Mouse (Mus musculus): ENCODE measurements around the gene Sh2d3c. TPM values are rescaled to one million over a fixed set of nuclear protein-coding genes. Genes with fewer than 3 reads are reported as not detected.

Gene Sh2d3c
- polyA plus RNA-seq, 1 experiment = not detected

DNA sequence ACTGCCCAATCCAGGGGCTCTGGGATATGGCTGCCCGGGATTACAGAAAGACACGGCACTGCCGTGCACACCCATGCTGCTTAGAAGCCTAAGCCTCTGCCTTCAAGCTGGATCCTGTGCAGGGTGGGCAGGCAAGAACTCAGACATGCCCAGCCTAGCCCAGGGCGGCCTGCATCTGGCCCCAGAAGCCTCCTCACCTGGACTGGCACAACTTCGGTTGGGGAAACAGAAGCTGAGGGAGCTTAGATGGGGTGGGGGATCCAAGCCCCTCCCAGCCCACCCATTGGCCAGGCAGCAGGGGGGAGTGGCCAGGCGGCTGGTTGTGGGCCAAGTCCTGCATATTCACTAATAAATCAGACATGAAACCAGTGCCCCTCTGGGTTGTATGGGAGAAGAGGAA lies 39.1 kb upstream of the Sh2d3c start:
- Histone ChIP-seq H3K4me3 (ENCODE audit: insufficient read depth, low read depth, low read length) (no peak overlapping the region), H3K4me1 (ENCODE audit: control insufficient read depth, insufficient read depth, low read length) (peaks cover 38% of the 10 kb centered on the region), H3K27ac (ENCODE audit: insufficient read depth, low read depth, low read length) (no peak overlapping the region)
- TF ChIP-seq POLR2A (IDR thresholded peaks at IDR 0.05; ENCODE audit: insufficient read depth, low read depth, low read length) (no peak), CTCF (IDR thresholded peaks at IDR 0.05; ENCODE audit: insufficient read depth, low read depth, low read length) (no peak)
- 73% methylated on average over 6 of the region's 6 CpGs for WGBS

DNA sequence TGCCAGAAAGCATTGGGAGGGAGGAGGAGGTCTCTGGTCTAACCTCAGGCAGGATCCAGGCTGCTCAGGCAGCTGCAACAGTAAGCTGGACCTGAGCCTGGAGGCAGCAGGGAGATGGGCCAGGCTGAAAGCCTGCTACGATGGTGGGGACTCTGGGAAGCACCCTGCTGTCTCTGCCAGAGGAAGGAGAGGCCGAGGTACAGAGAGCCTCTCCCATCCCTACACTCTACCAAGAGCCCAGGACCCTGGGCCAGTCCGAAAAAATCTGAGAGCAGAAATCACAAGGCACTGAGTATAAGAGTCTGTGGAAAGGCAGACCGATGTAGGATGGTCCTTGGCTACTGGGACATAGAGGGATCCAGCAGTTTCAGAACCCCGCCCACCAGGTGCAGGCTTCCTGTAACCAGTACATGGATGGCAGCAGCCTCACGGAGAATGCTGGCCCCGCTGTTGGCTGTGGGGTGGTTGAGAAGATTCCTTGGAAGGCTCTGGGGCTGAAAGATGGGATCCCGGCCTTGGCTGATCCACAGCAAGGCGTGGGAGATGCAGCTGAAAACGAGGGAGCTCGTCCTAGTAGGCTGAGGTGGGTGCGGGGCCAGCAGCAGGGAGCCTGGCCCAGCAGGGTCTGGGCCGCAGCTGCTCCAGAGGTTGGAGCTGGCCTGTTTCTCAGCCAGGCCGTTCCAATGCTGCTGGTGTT lies 38.0 kb upstream of the Sh2d3c start:
- Histone ChIP-seq H3K4me3 (ENCODE audit: insufficient read depth, low read depth, low read length) (no peak overlapping the region), H3K27ac (ENCODE audit: insufficient read depth, low read depth, low read length) (peak overlapping the region; percentile 23; the same call in 1 of the 2 replicates), H3K4me1 (ENCODE audit: control insufficient read depth, insufficient read depth, low read length) (peaks cover 38% of the 10 kb centered on the region)
- 62% methylated on average over 14 of the region's 14 CpGs for WGBS
- TF ChIP-seq CTCF (IDR thresholded peaks at IDR 0.05; ENCODE audit: insufficient read depth, low read depth, low read length) = no peak
- TF ChIP-seq POLR2A (IDR thresholded peaks at IDR 0.05; ENCODE audit: insufficient read depth, low read depth, low read length) = no peak

DNA sequence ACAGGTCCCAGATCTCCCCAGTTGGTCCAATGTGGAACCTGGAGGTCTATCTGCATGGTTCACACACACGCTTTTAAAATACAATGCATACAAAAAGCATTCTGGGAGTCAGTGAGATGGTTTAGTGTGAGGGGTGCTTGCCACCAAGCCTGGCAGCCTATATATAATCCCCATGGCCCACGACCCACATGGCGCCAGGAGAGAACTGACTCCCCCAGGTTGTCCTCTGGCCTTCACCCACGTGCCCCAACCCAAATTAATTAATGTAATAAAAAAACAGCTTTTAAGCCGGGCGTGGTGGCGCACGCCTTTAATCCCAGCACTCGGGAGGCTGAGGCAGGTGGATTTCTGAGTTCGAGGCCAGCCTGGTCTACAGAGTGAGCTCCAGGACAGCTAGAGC lies 37.2 kb upstream of the Sh2d3c start:
- peaks cover 35% of the 10 kb centered on the region for H3K4me1 ChIP-seq (ENCODE audit: control insufficient read depth, insufficient read depth, low read length)
- 90% methylated on average over 10 of the region's 10 CpGs for WGBS
- TF ChIP-seq POLR2A (IDR thresholded peaks at IDR 0.05; ENCODE audit: insufficient read depth, low read depth, low read length) = no peak
- no peak for TF ChIP-seq CTCF (IDR thresholded peaks at IDR 0.05; ENCODE audit: insufficient read depth, low read depth, low read length)
- H3K27ac ChIP-seq (ENCODE audit: insufficient read depth, low read depth, low read length) = no peak overlapping the region
- H3K4me3 ChIP-seq (ENCODE audit: insufficient read depth, low read depth, low read length) = no peak overlapping the region

DNA sequence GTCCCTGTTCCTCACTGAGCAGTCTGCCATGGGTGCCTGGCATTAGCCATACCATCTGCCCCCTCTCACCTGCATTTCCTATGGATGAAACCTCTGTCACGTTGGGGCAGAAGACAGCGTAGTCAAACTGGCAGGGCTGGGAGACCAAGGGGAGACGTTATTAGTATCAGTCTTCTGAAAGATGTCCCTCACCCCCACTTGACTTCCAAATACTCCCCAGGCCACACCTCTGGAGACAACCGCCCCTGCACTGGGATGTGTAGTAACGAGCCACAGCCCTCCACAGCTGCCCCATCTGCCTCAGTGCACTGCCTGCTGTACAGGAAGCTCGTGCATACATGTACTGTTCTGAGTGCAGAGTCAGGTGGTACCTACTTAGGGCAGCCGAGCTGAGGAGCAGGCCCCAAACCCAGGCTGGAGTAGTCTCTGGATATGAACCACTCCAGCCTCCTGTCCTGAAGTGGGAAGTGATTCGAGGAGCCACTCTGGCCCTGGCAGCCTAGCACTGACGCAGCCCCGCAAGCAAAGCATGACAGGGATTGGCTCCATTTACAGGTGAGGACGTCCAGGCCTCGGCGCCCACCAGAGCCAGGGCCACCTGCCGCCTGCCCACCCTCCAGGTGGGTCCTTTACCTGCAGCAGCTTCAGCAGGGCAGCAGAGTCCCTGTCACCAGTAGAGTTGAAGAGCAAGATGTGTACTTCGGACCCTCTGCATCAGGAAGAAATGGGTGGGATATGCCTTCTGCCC lies 36.0 kb upstream of the Sh2d3c start:
- Histone ChIP-seq H3K4me1 (ENCODE audit: control insufficient read depth, insufficient read depth, low read length) (peaks cover 27% of the 10 kb centered on the region), H3K4me3 (ENCODE audit: insufficient read depth, low read depth, low read length) (no peak overlapping the region), H3K27ac (ENCODE audit: insufficient read depth, low read depth, low read length) (no peak overlapping the region)
- 92% methylated on average over 15 of the region's 15 CpGs for WGBS
- TF ChIP-seq POLR2A (IDR thresholded peaks at IDR 0.05; ENCODE audit: insufficient read depth, low read depth, low read length) = no peak
- no peak for TF ChIP-seq CTCF (IDR thresholded peaks at IDR 0.05; ENCODE audit: insufficient read depth, low read depth, low read length)

DNA sequence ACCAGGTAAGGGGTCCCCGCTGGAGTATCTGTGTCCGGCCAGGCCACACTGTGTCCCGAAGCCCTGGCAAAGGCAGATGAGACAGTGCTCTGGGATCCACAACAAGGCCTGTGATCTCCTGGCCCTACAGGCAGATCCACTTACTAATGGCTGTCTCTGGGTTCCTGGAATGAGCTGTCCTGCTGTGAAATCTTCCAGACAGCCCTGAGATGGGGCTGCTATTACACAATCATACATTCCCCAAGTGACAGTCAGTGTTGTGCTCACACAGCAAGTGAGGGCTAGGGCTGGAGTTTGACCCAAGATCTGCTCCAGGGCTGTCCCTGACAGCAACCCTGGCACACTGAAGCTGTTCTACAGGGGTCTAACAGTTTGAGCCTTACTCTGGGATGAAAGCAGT lies 35.0 kb upstream of the Sh2d3c start:
- peaks cover 18% of the 10 kb centered on the region for H3K4me1 ChIP-seq (ENCODE audit: control insufficient read depth, insufficient read depth, low read length)
- WGBS = 100% methylated on average over 3 of the region's 3 CpGs
- no peak overlapping the region for H3K27ac ChIP-seq (ENCODE audit: insufficient read depth, low read depth, low read length)
- no peak overlapping the region for H3K4me3 ChIP-seq (ENCODE audit: insufficient read depth, low read depth, low read length)
- TF ChIP-seq CTCF (IDR thresholded peaks at IDR 0.05; ENCODE audit: insufficient read depth, low read depth, low read length) (no peak), POLR2A (IDR thresholded peaks at IDR 0.05; ENCODE audit: insufficient read depth, low read depth, low read length) (no peak)

DNA sequence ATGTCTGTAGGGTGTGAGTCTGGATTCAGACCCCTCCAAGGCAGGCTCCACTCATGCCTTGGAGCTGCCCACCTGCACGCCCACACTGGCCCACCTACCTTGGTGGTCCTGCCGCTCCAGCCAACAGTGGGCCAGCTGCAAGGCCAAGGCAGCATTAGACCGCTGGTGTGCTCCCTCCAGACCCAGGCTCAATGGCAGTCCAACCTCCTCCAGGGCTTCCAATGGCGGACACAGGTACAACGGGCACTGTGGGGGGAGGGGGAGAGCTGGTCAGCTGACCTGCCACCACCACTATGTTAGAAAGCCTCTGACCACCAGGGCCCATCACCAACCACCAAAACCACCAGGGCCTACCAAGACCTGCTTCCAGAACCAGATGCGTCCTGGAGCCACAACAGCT lies 34.2 kb upstream of the Sh2d3c start:
- H3K4me3 ChIP-seq (ENCODE audit: insufficient read depth, low read depth, low read length) = no peak overlapping the region
- no peak overlapping the region for H3K27ac ChIP-seq (ENCODE audit: insufficient read depth, low read depth, low read length)
- no peak for TF ChIP-seq POLR2A (IDR thresholded peaks at IDR 0.05; ENCODE audit: insufficient read depth, low read depth, low read length)
- no peak for TF ChIP-seq CTCF (IDR thresholded peaks at IDR 0.05; ENCODE audit: insufficient read depth, low read depth, low read length)
- peaks cover 12% of the 10 kb centered on the region for H3K4me1 ChIP-seq (ENCODE audit: control insufficient read depth, insufficient read depth, low read length)
- WGBS = 91% methylated on average over 6 of the region's 6 CpGs

DNA sequence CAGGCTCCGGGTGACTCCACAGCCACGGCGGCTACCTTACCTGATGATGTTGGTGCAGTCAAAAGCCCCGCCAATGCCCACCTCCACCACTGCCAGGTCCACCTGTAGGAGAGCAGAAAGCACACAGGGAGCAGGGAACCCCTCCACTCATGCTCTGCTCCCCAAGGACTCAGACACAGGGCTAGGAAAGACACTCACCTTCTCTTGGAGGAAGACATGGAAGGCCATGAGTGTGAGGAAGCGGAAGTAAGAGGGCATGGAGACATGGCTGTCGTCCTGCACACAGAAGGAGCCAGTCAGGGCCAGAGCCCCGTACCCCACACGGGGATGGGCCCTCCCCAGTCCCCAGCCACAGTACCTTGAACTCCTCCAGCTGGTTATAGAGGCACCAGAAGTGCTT lies 33.3 kb upstream of the Sh2d3c start:
- no peak overlapping the region for H3K4me3 ChIP-seq (ENCODE audit: insufficient read depth, low read depth, low read length)

DNA sequence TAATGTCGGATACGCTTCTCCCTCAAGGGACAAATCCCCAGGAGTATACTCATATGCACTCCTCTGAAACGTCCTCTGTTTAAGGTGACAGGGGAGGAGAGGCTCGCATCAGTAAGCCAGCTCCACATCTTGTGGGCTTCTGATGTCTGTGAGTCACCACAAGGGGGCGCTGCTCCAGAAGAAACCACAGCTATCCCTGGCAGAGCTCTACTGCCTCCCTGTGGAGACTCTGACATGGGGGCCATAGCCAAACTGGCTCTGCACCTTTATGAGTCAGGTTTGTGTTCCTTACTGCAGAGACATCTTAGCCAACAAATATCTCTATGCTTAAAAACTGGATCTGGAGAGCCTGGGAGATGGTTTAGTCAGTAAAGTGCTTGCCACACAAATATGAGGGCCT lies 31.4 kb upstream of the Sh2d3c start:
- TF ChIP-seq CTCF (IDR thresholded peaks at IDR 0.05; ENCODE audit: insufficient read depth, low read depth, low read length) (peak; percentile 97), POLR2A (IDR thresholded peaks at IDR 0.05; ENCODE audit: insufficient read depth, low read depth, low read length) (no peak)
- Histone ChIP-seq H3K4me3 (ENCODE audit: insufficient read depth, low read depth, low read length) (no peak overlapping the region), H3K27ac (ENCODE audit: insufficient read depth, low read depth, low read length) (no peak overlapping the region), H3K4me1 (ENCODE audit: control insufficient read depth, insufficient read depth, low read length) (peaks cover 12% of the 10 kb centered on the region)
- WGBS = 18% methylated on average over 5 of the region's 5 CpGs

More for the DNA sequence above, 33.3 kb upstream of the Sh2d3c start:
- 95% methylated on average over 8 of the region's 8 CpGs for WGBS
- H3K4me1 ChIP-seq (ENCODE audit: control insufficient read depth, insufficient read depth, low read length) = peaks cover 11% of the 10 kb centered on the region
- TF ChIP-seq CTCF (IDR thresholded peaks at IDR 0.05; ENCODE audit: insufficient read depth, low read depth, low read length) (no peak), POLR2A (IDR thresholded peaks at IDR 0.05; ENCODE audit: insufficient read depth, low read depth, low read length) (no peak)
- no peak overlapping the region for H3K27ac ChIP-seq (ENCODE audit: insufficient read depth, low read depth, low read length)

DNA sequence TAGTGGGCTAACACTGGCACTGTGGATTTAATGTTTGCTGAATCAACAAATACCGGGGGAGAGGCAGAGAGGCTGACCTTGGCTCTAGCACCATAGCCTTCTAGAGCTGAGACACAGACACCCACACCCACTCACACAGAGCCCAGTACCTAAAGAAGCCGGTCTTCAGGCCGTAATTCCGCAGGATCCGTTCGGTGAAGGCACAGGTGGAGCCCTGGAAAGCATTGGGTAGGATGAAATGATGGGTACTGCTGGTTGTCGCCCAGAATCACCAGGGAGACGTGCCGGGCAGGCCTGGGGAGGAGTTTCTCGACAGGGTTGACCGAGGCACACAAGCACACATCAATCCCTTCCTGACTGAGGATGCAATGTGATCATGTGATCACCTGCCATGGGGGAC lies 29.8 kb upstream of the Sh2d3c start:
- 86% methylated on average over 11 of the region's 11 CpGs for WGBS
- Histone ChIP-seq H3K4me3 (ENCODE audit: insufficient read depth, low read depth, low read length) (no peak overlapping the region), H3K27ac (ENCODE audit: insufficient read depth, low read depth, low read length) (no peak overlapping the region), H3K4me1 (ENCODE audit: control insufficient read depth, insufficient read depth, low read length) (peaks cover 12% of the 10 kb centered on the region)
- TF ChIP-seq POLR2A (IDR thresholded peaks at IDR 0.05; ENCODE audit: insufficient read depth, low read depth, low read length) (no peak), CTCF (IDR thresholded peaks at IDR 0.05; ENCODE audit: insufficient read depth, low read depth, low read length) (no peak)

Measured in olfactory bulb, adult 2 months (tissue).